Mouse (Mus musculus) heart, postnatal 0 days (tissue): Measurements from ENCODE around the gene Sf3b3.

Source experiments
- CTCF ChIP-seq: IDR thresholded peaks from 2 replicates; pipeline ENCODE4 v1.5.1; 2016; ENCODE audit warnings: antibody characterized with exemption, control low read depth, low read depth
- EP300 ChIP-seq: IDR thresholded peaks from 2 replicates; pipeline ENCODE4 v1.6.1; 2016; ENCODE audit warnings: antibody characterized with exemption, low read depth

DNA sequence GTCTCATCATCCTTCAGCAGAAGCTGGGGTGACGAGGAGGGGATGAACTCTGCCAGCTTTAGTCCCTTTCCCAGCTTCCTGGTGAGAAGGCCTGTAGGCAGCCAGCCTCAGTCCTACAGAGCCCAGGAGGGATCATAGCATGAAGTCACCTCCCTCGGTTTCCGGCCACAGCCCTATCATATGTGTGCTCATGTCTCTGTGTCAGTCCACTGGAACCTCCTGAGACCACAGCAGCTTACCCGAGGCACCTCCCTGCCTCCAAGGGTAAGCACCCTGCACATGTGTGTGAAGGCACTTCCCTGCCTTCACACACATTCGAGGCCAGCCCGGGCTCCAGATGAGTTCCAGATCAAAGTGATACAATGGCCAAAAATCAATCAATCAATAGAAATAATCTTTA, 56.3 kb downstream of the Sf3b3 start:
- TF ChIP-seq CTCF = no peak
- no peak for TF ChIP-seq EP300
